Comparison of ENCODE assay signal across 8 mouse cellular contexts in genomic region chr5:74261016-74261415, GRCm38 (mm10).
DNase-seq lines count a peak whose midpoint lies in the region; ATAC-seq and TF ChIP-seq lines count a peak whose summit lies in the region.

No protein-coding gene starts in this region.

- intact Hi-C loops in heart, adult 2 months (cut with DNase I): loop anchor here (5.0 kb wide), 1 partner anchor 64 kb away; the partner anchor contains the start of gene Rasl11b

- H3K27me3 ChIP-seq in heart, embryonic 16.5 days (ENCODE audit: control insufficient read depth, insufficient read depth, low read length): no peaks in the 10 kb centered on the region
- no peaks in the 10 kb centered on the region for H3K27me3 ChIP-seq in heart, adult 2 months (ENCODE audit: control insufficient read depth, insufficient read depth, low read length)
- H3K27me3 ChIP-seq in CH12.LX (replicated peaks): no peaks in the 10 kb centered on the region
- no peaks in the 10 kb centered on the region for H3K27me3 ChIP-seq in embryonic facial prominence, embryonic 14.5 days (replicated peaks; ENCODE audit: control insufficient read depth, insufficient read depth, low read length)
- H3K27me3 ChIP-seq in liver, embryonic 16.5 days (ENCODE audit: control insufficient read depth, insufficient read depth, low read depth, low read length): no peaks in the 10 kb centered on the region
- no peaks in the 10 kb centered on the region for H3K27me3 ChIP-seq in cerebellum, adult 2 months (ENCODE audit: control insufficient read depth, insufficient read depth, low read length)

- H3K4me2 ChIP-seq in heart, embryonic 16.5 days (ENCODE audit: low read depth, low read length): peak overlapping the region; percentile 16; the same call in 1 of the 2 replicates
- H3K4me2 ChIP-seq in CH12.LX (ENCODE audit: insufficient read depth, low read depth, poor library complexity, severe bottlenecking): no peak overlapping the region
- no peak overlapping the region for H3K4me2 ChIP-seq in embryonic facial prominence, embryonic 14.5 days (ENCODE audit: low read depth, low read length)
- H3K4me2 ChIP-seq in liver, embryonic 16.5 days (ENCODE audit: low read depth, low read length): no peak overlapping the region

- peak overlapping the region; percentile 87 for H3K27ac ChIP-seq in heart, embryonic 16.5 days (ENCODE audit: low read length)
- no peak overlapping the region for H3K27ac ChIP-seq in heart, adult 2 months
- no peak overlapping the region for H3K27ac ChIP-seq in CH12.LX (ENCODE audit: insufficient read depth, low read depth)
- peak overlapping the region; percentile 72 for H3K27ac ChIP-seq in embryonic facial prominence, embryonic 14.5 days (replicated peaks; ENCODE audit: low read depth, low read length)
- 0 out of 2 replicates have a peak overlapping the region, but pooled peaks have one; percentile 5 for H3K27ac ChIP-seq in liver, embryonic 16.5 days (ENCODE audit: low read length)
- no peak overlapping the region for H3K27ac ChIP-seq in cerebellum, adult 2 months (ENCODE audit: insufficient read depth, low read length)

- H3K9me3 ChIP-seq in heart, embryonic 16.5 days (replicated peaks; ENCODE audit: control insufficient read depth, low read length): no peaks in the 10 kb centered on the region
- no peaks in the 10 kb centered on the region for H3K9me3 ChIP-seq in CH12.LX (replicated peaks; ENCODE audit: low read length)
- no peaks in the 10 kb centered on the region for H3K9me3 ChIP-seq in embryonic facial prominence, embryonic 14.5 days (ENCODE audit: control insufficient read depth, low read length)
- no peaks in the 10 kb centered on the region for H3K9me3 ChIP-seq in liver, embryonic 16.5 days (replicated peaks; ENCODE audit: control insufficient read depth, low read length)

- WGBS in heart, embryonic 16.5 days: 46% methylated on average over 6 of the region's 6 CpGs
- WGBS in heart, adult 2 months: 63% methylated on average over 6 of the region's 6 CpGs
- WGBS in embryonic facial prominence, embryonic 14.5 days: 40% methylated on average over 6 of the region's 6 CpGs
- 58% methylated on average over 6 of the region's 6 CpGs for WGBS in liver, embryonic 16.5 days (ENCODE audit: insufficient replicate concordance)
- 67% methylated on average over 6 of the region's 6 CpGs for WGBS in cerebellum, adult 2 months

- no peaks in the 10 kb centered on the region for H3K36me3 ChIP-seq in heart, embryonic 16.5 days (ENCODE audit: control insufficient read depth, insufficient read depth)
- no peaks in the 10 kb centered on the region for H3K36me3 ChIP-seq in heart, adult 2 months (ENCODE audit: control insufficient read depth, insufficient read depth, low read length)
- H3K36me3 ChIP-seq in CH12.LX (replicated peaks in 1 of 2; ENCODE audit: control insufficient read depth in 1 of 2, insufficient read depth in 1 of 2, low read length in 1 of 2): no peaks in the 10 kb centered on the region
- H3K36me3 ChIP-seq in embryonic facial prominence, embryonic 14.5 days (ENCODE audit: control insufficient read depth, insufficient read depth, low read length): no peaks in the 10 kb centered on the region
- H3K36me3 ChIP-seq in liver, embryonic 16.5 days (ENCODE audit: control insufficient read depth, insufficient read depth): no peaks in the 10 kb centered on the region

- in situ Hi-C loops in CH12.LX (cut with MboI; ENCODE audit: low pct_ligation_motif_present, low pct_unique_long_range_greater_than_20kb, low sequenced_read_pairs): no loop called here

- dilution Hi-C loops in CH12.LX (cut with MboI; ENCODE audit: extremely low pct_ligation_motif_present, extremely low pct_unique_long_range_greater_than_20kb, low sequenced_read_pairs): no loop called here

- peaks cover 46% of the 10 kb centered on the region for H3K4me1 ChIP-seq in heart, embryonic 16.5 days (ENCODE audit: control insufficient read depth, insufficient read depth, low read length)
- H3K4me1 ChIP-seq in heart, adult 2 months (ENCODE audit: control insufficient read depth, insufficient read depth, low read length): peaks cover 15% of the 10 kb centered on the region
- peaks cover 0 to 39% of the 10 kb centered on the region in 2 experiments; a peak in 2 of 4 replicates for H3K4me1 ChIP-seq in CH12.LX (ENCODE audit: control insufficient read depth in 1 of 2, insufficient read depth in 2 of 2)
- peaks cover 26% of the 10 kb centered on the region for H3K4me1 ChIP-seq in embryonic facial prominence, embryonic 14.5 days (ENCODE audit: control insufficient read depth, insufficient read depth, low read length)
- peaks cover 5% of the 10 kb centered on the region for H3K4me1 ChIP-seq in liver, embryonic 16.5 days (ENCODE audit: control insufficient read depth, low read depth, low read length)
- H3K4me1 ChIP-seq in cerebellum, adult 2 months (ENCODE audit: control insufficient read depth, insufficient read depth, low read length): peaks cover 30% of the 10 kb centered on the region

- H3K4me3 ChIP-seq in heart, embryonic 16.5 days (ENCODE audit: low read length): no peak overlapping the region
- no peak overlapping the region for H3K4me3 ChIP-seq in heart, adult 2 months
- no peak overlapping the region for H3K4me3 ChIP-seq in CH12.LX (replicated peaks in 1 of 3; ENCODE audit: low read depth in 2 of 3, low read length in 2 of 3, poor library complexity in 1 of 3)
- H3K4me3 ChIP-seq in embryonic facial prominence, embryonic 14.5 days (ENCODE audit: low read depth, low read length): no peak overlapping the region
- no peak overlapping the region for H3K4me3 ChIP-seq in liver, embryonic 16.5 days (ENCODE audit: low read depth, low read length)
- H3K4me3 ChIP-seq in cerebellum, adult 2 months (replicated peaks; ENCODE audit: insufficient read depth, low read depth, low read length): no peak overlapping the region

- no peak for TF ChIP-seq RAD21 in CH12.LX (IDR thresholded peaks at IDR 0.05; ENCODE audit: low read depth, low read length)

- no peak for TF ChIP-seq CTCF in heart, adult 2 months (IDR thresholded peaks at IDR 0.05)
- TF ChIP-seq CTCF in CH12.LX (conservative IDR thresholded peaks at IDR 0.05 in 1 of 2, IDR thresholded peaks at IDR 0.05 in 1 of 2; ENCODE audit: low read depth in 2 of 2, low read length in 2 of 2): no peak
- no peak for TF ChIP-seq CTCF in cerebellum, adult 2 months (IDR thresholded peaks at IDR 0.05; ENCODE audit: borderline replicate concordance, insufficient read depth, low read depth, low read length)

- 0 out of 2 replicates have a peak, but pooled peaks have one; percentile 4 for ATAC-seq in heart, embryonic 16.5 days (replicated peaks; ENCODE audit: extremely low read depth, insufficient read depth, low FRiP score)
- peak; percentile 27 for ATAC-seq in embryonic facial prominence, embryonic 14.5 days (ENCODE audit: low read depth)
- 0 out of 2 replicates have a peak, but pooled peaks have one; percentile 2 for ATAC-seq in liver, embryonic 16.5 days (ENCODE audit: low read depth)

- no peak for DNase-seq in heart, adult 2 months
- no peak for DNase-seq in CH12.LX (ENCODE audit: extremely low read depth)
- DNase-seq in embryonic facial prominence, embryonic 14.5 days (ENCODE audit: low spot score): peak; percentile 71
- DNase-seq in cerebellum, adult 2 months: no peak
- no peak for DNase-seq in spleen, postnatal 10 days (ENCODE audit: low spot score in 2 of 2)
- DNase-seq in lung, postnatal 36 days: no peak

- TF ChIP-seq EP300 in heart, adult 2 months (IDR thresholded peaks at IDR 0.05; ENCODE audit: insufficient read depth, low read depth, low read length): no peak
- peak; percentile 49; the same call in 1 of the 2 replicates for TF ChIP-seq EP300 in CH12.LX (IDR thresholded peaks at IDR 0.05; ENCODE audit: low read length)

- no peak for TF ChIP-seq POLR2A in heart, adult 2 months (IDR thresholded peaks at IDR 0.05; ENCODE audit: insufficient read depth, low read depth, low read length)
- no peak for TF ChIP-seq POLR2A in CH12.LX (IDR thresholded peaks at IDR 0.05; ENCODE audit: low read depth, low read length)
- no peak for TF ChIP-seq POLR2A in cerebellum, adult 2 months (IDR thresholded peaks at IDR 0.05; ENCODE audit: borderline replicate concordance, insufficient read depth, low read length)

- H3K79me2 ChIP-seq in heart, adult 2 months (replicated peaks; ENCODE audit: control insufficient read depth, insufficient read depth, low read length): no peaks in the 10 kb centered on the region
- H3K79me2 ChIP-seq in CH12.LX (replicated peaks; ENCODE audit: control insufficient read depth, extremely low read depth, insufficient read depth, poor library complexity, severe bottlenecking): no peaks in the 10 kb centered on the region

- no peak overlapping the region for H3K9ac ChIP-seq in heart, embryonic 16.5 days (ENCODE audit: low read length)
- no peak overlapping the region for H3K9ac ChIP-seq in heart, adult 2 months (ENCODE audit: low read depth, low read length)
- H3K9ac ChIP-seq in CH12.LX (ENCODE audit: insufficient read depth, low read depth): no peak overlapping the region
- no peak overlapping the region for H3K9ac ChIP-seq in embryonic facial prominence, embryonic 14.5 days (ENCODE audit: low read depth, low read length)
- H3K9ac ChIP-seq in liver, embryonic 16.5 days (ENCODE audit: low read depth, low read length): no peak overlapping the region

TF ChIP-seq in CH12.LX, 34 proteins besides CTCF, POLR2A, EP300 and RAD21:
- TF ChIP-seq IRF4 (IDR thresholded peaks at IDR 0.05; ENCODE audit: low read depth, low read length) (no peak), TCF12 (IDR thresholded peaks at IDR 0.05; ENCODE audit: low read depth, low read length) (peak; percentile 66; the same call in 1 of the 2 replicates)

Comparison
In these comparisons a context has a peak if more than half of its experiments do, and no peak if none do; other contexts are left out.
1. H3K27ac ChIP-seq: peak in heart, embryonic 16.5 days (single experiment), embryonic facial prominence, embryonic 14.5 days (single experiment) and liver, embryonic 16.5 days (single experiment); none in heart, adult 2 months (single experiment), CH12.LX (single experiment) and cerebellum, adult 2 months (single experiment).
2. Peak in every context shown above with its lines, with median percentiles within 50 percentile points of each other: ATAC-seq.